Mouse (Mus musculus) ovary, postnatal 36 days (tissue): ENCODE data around the gene T2.

Experiments
- DNase-seq: peaks from one replicate; pipeline ENCODE4 v3.0.0; 2022; ENCODE audit warnings: low spot score, mixed read lengths

The T2 gene

GRCm38 (mm10) chr17:8416865-8417264 lies 61.1 kb downstream of the T2 start:
- no peak for DNase-seq

- no peak for DNase-seq
Measured at GRCm38 (mm10) chr17:8420739-8421138, 64.9 kb downstream of the T2 start.

- DNase-seq = no peak
Measured at GRCm38 (mm10) chr17:8421517-8421916, 65.7 kb downstream of the T2 start.

- no peak for DNase-seq
Measured at GRCm38 (mm10) chr17:8423283-8423682, 67.5 kb downstream of the T2 start.

- no peak for DNase-seq
Measured at GRCm38 (mm10) chr17:8429436-8429835, 73.6 kb downstream of the T2 start.

GRCm38 (mm10) chr17:8429896-8430295 lies 74.1 kb downstream of the T2 start:
- no peak for DNase-seq

- DNase-seq = no peak
Measured at GRCm38 (mm10) chr17:8432179-8432800, 76.5 kb downstream of the T2 start.

- no peak for DNase-seq
Measured at GRCm38 (mm10) chr17:8433121-8433977, 77.6 kb downstream of the T2 start.

GRCm38 (mm10) chr17:8433978-8434960 lies 78.5 kb downstream of the T2 start, which contains the start of gene T:
T (plus strand) TSS chr17:8434423.
- DNase-seq = no peak

- no peak for DNase-seq
Measured at GRCm38 (mm10) chr17:8436184-8436583, 80.4 kb downstream of the T2 start.

- DNase-seq = no peak
Measured at GRCm38 (mm10) chr17:8444062-8444461, 88.3 kb downstream of the T2 start.

- no peak for DNase-seq
Measured at GRCm38 (mm10) chr17:8447676-8448192, 91.9 kb downstream of the T2 start.

- no peak for DNase-seq
Measured at GRCm38 (mm10) chr17:8448324-8448723, 92.5 kb downstream of the T2 start.

- DNase-seq = no peak
Measured at GRCm38 (mm10) chr17:8455196-8455595, 99.4 kb downstream of the T2 start.

GRCm38 (mm10) chr17:8455601-8456000 lies 99.8 kb downstream of the T2 start:
- no peak for DNase-seq

GRCm38 (mm10) chr17:8456856-8457460 lies 101.2 kb downstream of the T2 start:
- no peak for DNase-seq

- peak; percentile 36 for DNase-seq
Measured at GRCm38 (mm10) chr17:8461568-8461967, 105.8 kb downstream of the T2 start.

GRCm38 (mm10) chr17:8463482-8464128 lies 107.8 kb downstream of the T2 start:
- peak; percentile 36 for DNase-seq

- DNase-seq = no peak
Measured at GRCm38 (mm10) chr17:8467771-8468170, 112.0 kb downstream of the T2 start.

- DNase-seq = peak; percentile 74
Measured at GRCm38 (mm10) chr17:8468716-8469344, 113.0 kb downstream of the T2 start.
